Mouse (Mus musculus) right cerebral cortex, postnatal 10 days (tissue): ENCODE results near the gene Aff1.

Experiments
- DNase-seq, 2 experiments: peaks; one replicate each; pipeline ENCODE4 v3.0.0; 2021; ENCODE audit warnings: low spot score in 2 of 2

The Aff1 gene

DNA sequence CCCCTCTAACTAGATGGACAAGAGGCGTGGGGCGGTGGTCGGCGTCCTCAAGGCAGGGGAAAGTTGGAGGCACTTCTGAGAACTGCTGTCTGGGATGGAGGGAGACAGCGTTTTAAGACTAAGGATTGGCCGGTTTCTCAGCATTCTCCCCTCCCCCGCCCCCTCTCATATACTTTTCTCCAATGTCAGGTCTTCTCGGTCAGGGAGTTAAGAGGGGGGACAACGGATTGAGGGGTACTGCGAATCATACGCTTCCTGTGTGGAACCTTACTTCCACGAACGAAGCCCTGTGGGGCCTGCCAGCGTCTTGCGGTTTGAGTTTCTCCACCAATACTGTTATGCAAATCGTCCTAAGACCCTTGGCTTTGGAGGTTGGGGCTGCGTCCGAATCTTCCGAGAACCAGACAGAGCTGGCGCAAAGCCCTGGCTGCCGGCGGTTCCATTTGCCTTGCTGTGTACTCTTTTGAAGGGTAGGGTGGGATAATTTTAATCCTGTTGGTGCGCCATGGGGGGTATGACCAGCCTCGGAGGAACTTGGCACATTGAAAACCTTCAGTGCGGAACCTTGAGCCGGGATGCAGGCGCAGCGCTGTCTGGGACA, 967 bp downstream of the Aff1 start:
- DNase-seq, result peak in 1 of 2 experiments; percentile 25

GRCm38 (mm10) chr5:103694094-103694493, 1.9 kb downstream of the Aff1 start:
- DNase-seq, result no peak

DNA sequence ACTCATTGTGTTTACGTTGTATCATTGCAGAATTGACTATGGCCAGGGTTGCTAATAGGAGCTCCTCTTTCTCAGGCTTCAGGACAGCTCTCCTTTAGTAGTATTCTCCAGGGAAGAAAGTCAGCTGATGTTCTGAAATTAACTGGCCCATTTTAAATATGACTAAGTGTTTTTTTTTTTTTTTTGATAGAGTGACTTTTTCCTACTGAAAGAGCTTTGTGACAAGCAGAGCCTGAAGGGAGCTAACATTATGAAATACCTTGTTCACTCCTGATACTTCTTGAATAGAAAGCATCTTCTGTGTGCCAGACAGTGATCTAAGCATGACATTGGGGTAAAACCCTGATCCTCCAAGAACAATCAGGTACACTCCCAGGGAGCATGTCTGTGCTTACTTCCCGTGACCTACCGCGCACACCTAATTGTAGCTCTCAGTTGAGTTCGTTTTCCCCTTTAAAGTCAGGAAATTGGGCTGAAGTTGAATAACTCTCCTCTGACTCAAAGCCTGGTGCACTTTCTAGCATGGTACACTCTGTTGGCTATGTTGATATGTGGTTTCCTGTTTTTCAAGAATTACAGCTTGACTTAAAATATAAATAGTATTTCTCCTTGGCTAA, 5.8 kb downstream of the Aff1 start:
- DNase-seq, result no peak

GRCm38 (mm10) chr5:103698577-103698976, 6.4 kb downstream of the Aff1 start:
- no peak for DNase-seq

DNA sequence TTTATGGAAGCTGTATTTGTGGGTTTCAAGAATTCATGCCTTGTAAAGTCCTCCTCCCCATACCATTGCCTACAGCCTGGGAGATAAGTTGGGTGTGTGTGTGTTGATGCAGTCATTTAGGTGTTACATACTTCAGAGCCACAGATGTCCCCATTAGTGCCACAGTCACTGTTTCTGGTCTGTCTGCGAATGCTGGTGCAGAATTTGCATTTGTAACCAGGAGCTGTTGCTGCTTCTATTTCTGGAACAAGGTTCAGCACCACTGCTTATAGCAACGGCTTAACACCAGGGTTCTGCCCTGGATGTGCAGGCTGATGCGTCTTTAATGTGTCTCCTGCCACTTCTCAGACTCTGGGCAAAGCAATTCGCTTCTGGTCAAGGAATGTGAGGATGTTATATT, 7.4 kb downstream of the Aff1 start:
- no peak for DNase-seq

DNA sequence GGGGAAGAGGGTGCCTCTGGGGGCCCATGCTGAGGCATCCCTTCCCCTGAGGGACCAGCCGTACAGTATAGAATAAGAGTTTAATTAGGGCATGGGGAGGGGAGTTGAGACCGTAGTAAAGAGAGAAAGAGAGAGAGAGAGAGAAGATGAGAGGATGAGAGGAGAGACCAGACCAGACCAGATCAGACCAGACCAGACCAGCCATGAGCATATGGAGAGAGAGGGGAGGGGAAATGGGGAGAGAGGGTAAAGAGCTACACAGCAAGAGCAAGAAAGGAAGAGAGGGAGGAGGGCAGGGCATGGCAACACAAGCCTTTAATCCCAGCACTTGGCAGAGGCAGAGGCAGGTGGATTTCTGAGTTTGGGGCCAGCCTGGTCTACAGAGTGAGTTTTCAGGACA, 8.5 kb downstream of the Aff1 start:
- no peak for DNase-seq

GRCm38 (mm10) chr5:103701466-103701865, 9.3 kb downstream of the Aff1 start:
- DNase-seq, result no peak

GRCm38 (mm10) chr5:103702527-103702926, 10.4 kb downstream of the Aff1 start:
- DNase-seq, result no peak

DNA sequence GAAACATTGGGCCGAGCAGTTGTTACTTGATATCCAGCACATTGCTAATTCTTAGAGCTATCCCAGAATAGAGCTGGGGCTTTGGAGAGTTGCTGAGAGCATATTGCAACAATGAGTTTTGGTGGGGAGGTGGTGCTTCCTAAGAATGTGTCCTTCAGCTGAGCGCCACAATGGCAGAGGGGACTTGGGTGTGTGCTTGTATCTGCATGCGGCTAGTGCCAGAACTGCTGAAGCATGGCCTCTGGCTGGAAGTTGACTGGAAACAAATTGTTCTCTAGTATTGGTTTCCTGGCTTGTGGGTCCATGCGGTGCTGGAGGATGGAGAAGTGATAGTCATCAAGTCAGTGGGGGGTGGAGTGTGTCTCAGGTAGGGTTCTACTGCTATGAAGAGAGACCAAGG, 13.2 kb downstream of the Aff1 start:
- no peak for DNase-seq

DNA sequence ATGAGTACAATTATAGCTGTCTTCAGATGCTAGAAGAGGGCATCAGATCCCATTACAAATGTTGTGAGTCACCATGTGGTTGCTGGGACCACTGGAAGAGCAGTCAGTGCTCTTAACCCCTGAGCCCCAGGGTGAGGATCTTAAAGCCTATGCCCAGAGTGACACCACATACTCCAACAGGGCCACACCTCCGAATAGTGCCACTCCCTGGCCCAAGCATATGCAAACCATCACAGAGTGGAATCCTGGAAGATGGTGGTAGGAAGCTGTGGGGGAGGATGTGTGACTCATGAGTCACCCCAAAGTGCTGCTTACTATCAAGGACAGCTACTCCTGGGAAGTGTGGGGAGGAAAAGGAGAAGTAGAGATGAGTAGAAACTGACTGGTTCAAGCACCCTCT, 13.7 kb downstream of the Aff1 start:
- DNase-seq, result no peak

- DNase-seq, result no peak
Measured at GRCm38 (mm10) chr5:103709044-103709443, 16.9 kb downstream of the Aff1 start.

DNA sequence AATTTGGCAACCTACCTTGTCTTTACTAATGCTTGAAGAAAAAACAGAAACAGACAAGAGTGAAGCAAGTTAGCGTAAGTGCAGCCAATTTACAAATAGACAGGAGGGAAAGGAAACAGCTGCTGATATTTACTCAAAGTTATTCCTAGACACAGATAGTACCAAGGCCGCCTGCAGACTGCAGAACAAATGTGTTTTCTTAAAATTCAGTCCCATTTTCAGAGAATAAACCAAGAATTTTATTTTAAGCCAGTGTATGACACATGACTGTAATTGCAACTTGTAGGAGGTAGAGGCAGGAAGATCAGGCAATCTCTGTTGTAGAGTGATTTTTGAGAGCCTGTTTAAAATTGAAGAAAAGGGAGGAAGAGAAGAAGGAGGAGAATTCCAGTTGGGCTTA, 19.7 kb downstream of the Aff1 start:
- peak in 1 of 2 experiments; percentile 34 for DNase-seq

DNA sequence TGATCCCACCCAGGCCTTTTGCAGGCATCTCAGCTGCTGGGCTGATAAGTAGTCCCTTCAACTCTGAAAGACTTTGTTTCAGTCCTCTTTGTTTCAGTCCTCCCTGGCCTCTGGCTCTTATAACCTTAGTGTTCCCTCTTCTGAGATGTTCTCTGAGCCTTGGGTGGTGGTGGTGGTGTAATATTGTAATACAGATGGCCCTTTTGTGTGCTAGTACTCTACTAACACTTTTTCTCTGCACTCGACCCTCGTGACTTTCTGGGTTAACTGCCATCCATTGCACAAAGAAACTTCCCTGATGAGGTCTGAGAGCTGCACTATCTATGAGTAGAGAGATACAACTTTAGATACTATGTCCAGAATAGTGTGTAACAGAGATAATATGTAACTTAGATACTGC, 21.2 kb downstream of the Aff1 start:
- no peak for DNase-seq

- DNase-seq, result no peak
Measured at GRCm38 (mm10) chr5:103714943-103715342, 22.8 kb downstream of the Aff1 start.

DNA sequence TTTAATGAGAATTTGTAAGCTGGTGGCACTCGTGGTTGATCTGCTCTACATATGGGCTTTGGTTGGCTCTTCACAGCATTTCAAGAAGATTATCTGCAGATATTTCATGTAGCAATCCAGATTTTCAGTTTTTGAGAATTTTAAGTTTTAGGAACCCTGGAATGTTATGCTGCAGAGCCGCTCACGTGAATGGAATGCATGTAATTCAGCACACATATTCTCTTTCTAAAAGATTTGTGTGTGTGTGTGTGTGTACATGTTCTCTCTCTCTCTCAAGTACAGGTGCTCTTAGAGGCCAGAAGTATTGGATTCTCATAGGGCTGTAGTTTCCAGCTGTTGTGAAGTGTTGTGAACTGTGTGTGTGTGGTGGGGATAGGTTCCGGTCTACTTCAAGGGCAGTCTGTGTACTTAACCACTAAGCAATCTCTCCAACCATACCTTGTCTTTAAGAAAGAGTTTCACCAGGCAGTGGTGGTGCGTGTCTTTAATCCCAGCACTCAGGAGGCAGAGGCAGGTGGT, 24.7 kb downstream of the Aff1 start:
- no peak for DNase-seq

DNA sequence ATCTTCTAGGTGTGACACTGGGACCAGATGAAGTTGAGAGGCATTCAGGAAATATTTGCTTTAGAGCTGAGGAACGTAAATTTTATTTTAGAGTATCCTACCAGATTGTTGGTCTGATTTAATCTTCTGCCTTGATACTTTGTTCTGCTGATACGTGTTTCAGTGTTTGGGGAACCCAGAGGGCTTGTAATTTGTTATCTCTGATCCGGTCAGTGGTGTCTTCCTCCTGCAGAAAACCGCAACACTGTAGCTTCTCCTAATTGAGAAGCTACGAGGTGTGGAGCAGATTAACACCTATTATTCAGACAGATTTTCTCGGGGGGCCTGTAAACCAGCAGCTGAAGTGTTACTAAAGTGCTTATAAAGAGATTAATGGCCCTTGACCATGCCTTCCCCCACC, 27.0 kb downstream of the Aff1 start:
- DNase-seq, result no peak

DNA sequence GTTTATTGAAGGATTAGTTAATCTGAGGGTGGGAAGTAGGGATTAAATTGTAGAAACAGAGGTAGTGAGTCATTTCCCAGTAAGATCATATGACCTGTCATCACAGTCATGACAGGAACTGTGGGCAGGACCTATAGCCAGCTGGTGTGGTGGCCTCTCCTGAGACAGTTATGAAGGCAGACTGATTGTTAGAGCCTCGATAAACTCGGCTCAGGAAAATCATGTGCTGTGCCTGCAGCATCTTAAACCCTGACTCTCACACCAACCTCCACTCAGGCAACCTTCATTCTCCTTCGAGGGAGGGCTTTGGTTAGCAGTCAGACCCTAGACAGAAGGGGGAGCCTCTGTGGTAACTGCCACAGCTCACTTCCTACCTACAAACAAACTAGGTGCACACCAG, 27.7 kb downstream of the Aff1 start:
- DNase-seq, result no peak

- no peak for DNase-seq
Measured at GRCm38 (mm10) chr5:103720967-103721366, 28.8 kb downstream of the Aff1 start.

GRCm38 (mm10) chr5:103721490-103721889, 29.3 kb downstream of the Aff1 start:
- DNase-seq, result no peak

DNA sequence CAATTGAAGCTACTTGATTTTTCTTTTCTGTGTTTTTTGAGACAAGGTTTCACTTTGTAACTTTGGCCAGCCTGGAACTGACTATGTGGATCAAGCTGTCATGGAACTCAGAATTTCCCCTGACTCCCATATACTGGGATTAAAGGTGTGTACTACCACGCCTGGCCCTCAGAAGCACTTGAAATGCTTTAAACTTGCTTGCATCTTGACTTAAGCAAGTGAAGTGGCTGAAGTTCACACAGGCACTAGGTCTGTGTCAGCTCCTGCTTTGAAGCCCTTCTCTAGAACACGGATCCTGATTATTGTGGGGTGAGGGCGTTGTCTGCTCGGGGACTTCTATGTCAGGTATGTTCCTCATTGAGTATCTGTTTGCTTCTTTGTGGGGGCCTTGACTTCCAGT, 30.5 kb downstream of the Aff1 start:
- DNase-seq, result no peak

GRCm38 (mm10) chr5:103724384-103724783, 32.2 kb downstream of the Aff1 start:
- no peak for DNase-seq

GRCm38 (mm10) chr5:103724823-103725222, 32.6 kb downstream of the Aff1 start:
- DNase-seq, result no peak

DNA sequence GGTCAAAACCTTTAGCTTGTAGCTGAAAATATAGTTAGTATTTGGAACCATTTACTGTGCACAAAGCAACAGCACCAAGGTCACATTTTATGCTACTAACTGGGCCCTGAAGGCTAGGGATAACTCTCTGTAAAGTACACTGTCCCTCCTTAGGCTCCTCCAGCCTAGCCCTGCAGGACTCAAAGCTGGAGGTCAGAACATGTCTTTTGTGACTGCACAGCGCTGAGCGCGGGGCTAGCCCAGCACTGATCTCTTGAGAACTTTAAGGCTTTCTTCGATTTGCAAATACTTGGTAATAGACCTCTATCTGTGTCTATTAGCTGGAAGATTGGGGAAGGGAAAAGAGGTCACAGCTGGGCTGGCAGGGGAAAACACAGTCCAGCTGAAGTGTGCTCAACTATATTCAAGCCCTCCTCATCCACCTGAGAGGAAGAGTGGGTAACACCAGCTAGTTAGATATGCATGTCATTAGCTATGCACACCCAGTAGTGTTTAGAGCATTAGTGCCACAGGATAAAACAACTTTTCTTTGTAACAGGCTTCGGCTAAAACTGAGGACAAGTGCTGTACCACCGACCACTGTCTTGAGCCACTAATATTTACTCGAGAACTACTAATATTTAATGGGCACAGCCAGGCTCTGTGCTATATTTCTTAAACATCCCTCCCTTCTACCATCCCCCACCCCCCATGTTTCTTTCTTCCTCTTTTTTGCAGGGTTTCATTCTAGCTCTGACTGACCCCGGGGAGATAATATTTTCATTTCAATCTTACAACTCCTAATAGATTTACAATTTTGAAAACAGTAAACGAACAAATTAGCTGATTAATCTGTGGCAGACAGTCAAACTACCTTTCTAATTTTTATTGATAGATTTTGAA, 33.3 kb downstream of the Aff1 start:
- DNase-seq, result no peak
